Mouse (Mus musculus) Patski (cell line): ENCODE measurements around the gene Fntb. TPM values are rescaled to one million over a fixed set of nuclear protein-coding genes. Genes with fewer than 3 reads are reported as not detected.

Source experiments
- ATAC-seq: fragments of 100-300 bp; one replicate; pipeline ENCODE4 v1.8.0; 2021
- CTCF ChIA-PET: fragments of 350-600 bp; sonication (Branson Sonifier 250); formaldehyde crosslinking; loops from one replicate; lab custom pipeline; 2022; ENCODE audit warnings: inconsistent platforms; lab: Charles Lee
- POLR2A ChIA-PET: fragments of 350-600 bp; sonication (Branson Sonifier 250); formaldehyde crosslinking; loops from one replicate; lab custom pipeline; 2022; ENCODE audit warnings: antibody characterized with exemption, inconsistent platforms; lab: Charles Lee
- DNase-seq: peaks from one replicate; pipeline ENCODE4 v3.0.0-alpha.2; 2011; ENCODE audit warnings: low read depth, low spot score
- H3K27me3 ChIP-seq: fragments of 371-371 bp; one replicate; pipeline ENCODE4 v1.5.1; 2021
- CTCF ChIP-seq: fragments of 100-300 bp; IDR thresholded peaks from one replicate; pipeline ENCODE4 v1.5.1; 2021
- in situ Hi-C: fragments of 300-500 bp; cut with MboI; formaldehyde crosslinking; loops from 3 replicates; pipeline ENCODE4 v1.11.1; 2018; ENCODE audit warnings: low pct_unique_long_range_greater_than_20kb, mixed read lengths
- polyA plus RNA-seq: library from polyadenylated mRNA; unstranded; gene quantifications from one replicate; pipeline ENCODE4 v1.2.3, GENCODE M21; 2021

Gene Fntb
- polyA plus RNA-seq, 1 experiment from 2014 or later, result 12.9 TPM

DNA sequence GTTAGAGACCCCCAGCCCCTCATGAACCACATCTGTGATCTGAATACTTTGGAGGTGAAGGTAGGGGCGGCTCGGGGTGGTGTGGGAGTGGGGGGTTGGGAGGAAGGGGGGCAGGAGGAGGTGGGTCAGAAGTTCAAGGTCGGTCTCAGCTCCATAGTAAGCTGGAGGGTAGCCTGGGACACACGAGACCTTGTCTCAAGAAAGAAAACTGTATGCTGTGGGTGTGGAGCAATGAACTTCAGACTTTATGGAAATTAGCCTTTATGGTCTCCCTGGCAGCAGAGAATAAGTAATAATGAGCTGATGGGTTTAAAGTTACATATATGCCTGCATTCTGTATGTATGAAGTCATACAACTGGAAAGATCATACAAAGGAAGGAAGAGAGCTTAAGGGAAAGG lies 119.7 kb downstream of the Fntb start:
- TF ChIP-seq CTCF, result no peak
- H3K27me3 ChIP-seq, result no peaks in the 10 kb centered on the region
- in situ Hi-C loops, result no loop called here
- DNase-seq (no peak), ATAC-seq (no peak)
- POLR2A ChIA-PET, result interaction anchor here (0.7 kb wide), 1 partner anchor 15 kb away, joined by 3 read pairs; no protein-coding TSS in a partner anchor
- CTCF ChIA-PET, result interaction anchor here (1.1 kb wide), 1 partner anchor 48 kb away, joined by 3 read pairs; no protein-coding TSS in a partner anchor

DNA sequence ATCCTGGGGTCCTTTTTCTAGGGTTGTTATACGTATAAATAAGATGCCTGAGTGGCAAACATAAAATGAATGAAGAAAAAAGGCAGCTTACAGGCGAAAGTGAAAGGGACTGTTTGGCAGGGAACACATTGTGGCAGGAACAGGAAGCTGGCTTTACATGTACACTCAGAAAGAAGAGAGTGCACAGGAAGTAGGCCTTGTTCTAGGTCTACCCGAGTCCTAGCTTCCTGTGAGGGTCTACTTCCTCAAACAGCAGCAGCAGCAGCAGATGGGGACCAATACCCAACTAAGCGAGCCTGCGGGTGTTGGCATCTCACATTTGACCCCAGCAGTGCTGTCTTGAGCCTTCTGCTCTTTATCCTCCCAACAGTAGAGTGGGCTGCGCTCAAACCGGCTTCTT lies 121.4 kb downstream of the Fntb start:
- H3K27me3 ChIP-seq, result no peaks in the 10 kb centered on the region
- ChIA-PET POLR2A (no interaction called here), CTCF (no interaction called here)
- no peak for DNase-seq
- in situ Hi-C loops, result no loop called here
- ATAC-seq, result no peak
- no peak for TF ChIP-seq CTCF

DNA sequence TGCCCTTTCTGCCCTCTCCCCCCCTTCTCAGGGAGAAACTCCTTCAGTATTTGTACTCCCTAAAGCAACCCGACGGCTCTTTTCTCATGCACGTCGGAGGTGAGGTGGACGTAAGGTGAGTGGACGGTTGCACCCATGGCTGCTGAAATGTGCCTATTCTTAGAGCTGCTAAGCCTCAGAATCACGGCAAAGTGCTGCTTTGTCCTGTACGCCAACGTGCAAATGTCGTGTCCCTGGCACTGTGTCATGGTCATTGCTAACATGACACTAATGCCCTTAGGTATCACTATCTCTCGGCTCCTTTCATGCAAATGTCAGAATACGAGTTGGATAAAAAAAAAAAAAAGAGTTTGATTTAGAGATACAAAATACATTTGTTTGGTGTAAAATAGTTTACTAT lies 122.6 kb downstream of the Fntb start:
- no peak for ATAC-seq
- no peak for TF ChIP-seq CTCF
- ChIA-PET POLR2A (no interaction called here), CTCF (interaction anchor here (1.0 to 1.5 kb wide), 2 partner anchors 19 to 51 kb away, joined by 3 to 4 read pairs; no protein-coding TSS in a partner anchor)
- no peaks in the 10 kb centered on the region for H3K27me3 ChIP-seq
- no peak for DNase-seq
- in situ Hi-C loops, result no loop called here

DNA sequence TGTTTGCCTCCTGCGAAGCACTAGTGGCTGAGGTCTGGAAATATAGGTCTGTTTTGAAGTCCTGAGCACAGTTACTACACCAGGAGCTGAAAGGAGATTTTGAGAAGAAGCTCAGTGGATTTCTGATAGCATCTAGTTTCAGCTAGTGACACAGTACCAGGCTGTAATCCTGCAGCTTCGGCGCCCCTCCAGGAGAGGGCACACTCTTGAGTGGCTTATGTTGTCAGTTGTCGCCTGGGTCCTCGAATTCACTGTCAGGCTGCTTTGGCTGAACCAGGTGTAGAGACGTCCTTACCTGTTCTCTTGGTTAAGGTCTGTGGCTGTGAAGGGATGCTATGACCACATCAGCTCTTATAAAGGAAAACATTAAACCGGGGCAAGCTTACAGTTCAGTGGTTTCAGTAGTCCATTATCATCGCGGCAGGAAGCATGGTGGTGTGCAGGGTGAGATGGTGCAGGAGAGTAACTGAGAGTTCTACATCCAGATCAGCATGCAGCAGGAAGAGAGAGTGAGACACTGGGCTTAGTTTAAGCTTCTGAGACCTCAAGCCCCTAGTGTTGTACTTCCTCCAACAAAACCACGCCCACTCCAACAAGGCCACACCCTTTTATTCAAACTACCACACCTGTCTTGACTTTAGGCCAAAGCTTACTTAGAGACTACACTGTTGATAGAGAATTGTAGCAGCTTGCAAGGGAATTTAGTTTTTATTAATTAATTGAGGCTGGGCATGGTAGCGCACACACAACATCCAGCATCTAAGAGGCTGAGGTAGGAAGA lies 124.2 kb downstream of the Fntb start:
- ATAC-seq (no peak), DNase-seq (no peak)
- POLR2A ChIA-PET, result no interaction called here
- TF ChIP-seq CTCF, result no peak
- CTCF ChIA-PET, result no interaction called here
- in situ Hi-C loops, result no loop called here
- no peaks in the 10 kb centered on the region for H3K27me3 ChIP-seq

DNA sequence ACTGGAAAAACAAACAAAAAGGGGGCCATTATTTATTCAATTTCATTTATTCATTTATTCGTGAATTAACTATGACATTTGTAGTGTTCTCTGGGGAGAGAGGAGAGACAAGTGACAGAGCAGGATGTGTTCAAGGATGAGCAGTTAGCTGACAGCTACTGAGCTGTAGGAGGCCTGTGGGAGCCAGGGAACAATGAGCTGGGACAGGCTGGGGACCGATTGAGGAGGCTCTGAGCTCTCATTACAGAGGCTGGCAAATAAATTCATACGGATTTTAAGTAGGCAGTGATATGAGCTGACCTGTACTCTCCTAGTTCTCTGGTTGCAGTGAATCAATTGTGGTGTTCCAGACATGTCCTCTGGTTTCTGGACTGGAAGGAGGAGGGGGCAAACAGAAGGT lies 125.8 kb downstream of the Fntb start:
- ATAC-seq, result no peak
- TF ChIP-seq CTCF, result no peak
- no peak for DNase-seq
- ChIA-PET CTCF (interaction anchor here (1.4 kb wide), 1 partner anchor 54 kb away, joined by 4 read pairs; no protein-coding TSS in a partner anchor), POLR2A (no interaction called here)
- in situ Hi-C loops, result no loop called here
- no peaks in the 10 kb centered on the region for H3K27me3 ChIP-seq

DNA sequence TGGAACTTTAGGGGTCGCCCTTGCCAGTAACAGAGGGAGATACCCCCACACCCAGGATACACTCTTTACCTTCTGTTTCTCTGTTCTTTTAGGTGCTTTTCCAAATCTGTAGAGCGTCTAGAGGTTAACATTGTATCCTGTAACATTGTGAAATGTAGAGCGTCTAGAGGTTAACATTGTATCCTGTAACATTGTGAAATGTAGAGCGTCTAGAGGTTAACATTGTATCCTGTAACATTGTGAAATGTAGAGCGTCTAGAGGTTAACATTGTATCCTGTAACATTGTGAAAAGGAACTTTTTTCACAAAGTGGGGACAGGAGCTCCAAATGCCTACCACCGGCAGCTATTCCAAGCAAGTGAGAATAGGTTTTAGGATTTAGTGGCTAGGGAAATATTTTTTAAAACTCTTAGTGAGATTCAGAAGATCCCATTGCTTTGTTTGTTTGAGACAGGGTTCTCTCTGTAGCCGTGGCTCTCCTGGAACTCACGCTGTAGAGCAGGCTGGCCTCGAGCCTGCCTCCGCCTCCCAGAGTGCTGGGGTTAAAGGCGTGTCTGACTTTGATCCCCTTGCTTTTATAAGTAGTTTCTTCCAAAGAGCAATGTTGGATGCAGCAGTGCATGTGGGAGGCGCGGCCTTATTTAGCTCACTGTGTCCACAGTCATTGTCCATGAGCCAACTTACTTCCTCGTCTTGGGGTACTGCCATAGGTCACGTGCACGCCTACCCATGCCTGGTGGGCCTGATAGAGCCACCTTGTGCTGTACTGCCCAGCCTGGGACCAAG lies 127.7 kb downstream of the Fntb start:
- ATAC-seq (no peak), DNase-seq (no peak)
- no peaks in the 10 kb centered on the region for H3K27me3 ChIP-seq
- CTCF ChIA-PET, result interaction anchor here (0.9 kb wide), 1 partner anchor 13 kb away, joined by 4 read pairs; no protein-coding TSS in a partner anchor
- in situ Hi-C loops, result no loop called here
- POLR2A ChIA-PET, result no interaction called here
- no peak for TF ChIP-seq CTCF

DNA sequence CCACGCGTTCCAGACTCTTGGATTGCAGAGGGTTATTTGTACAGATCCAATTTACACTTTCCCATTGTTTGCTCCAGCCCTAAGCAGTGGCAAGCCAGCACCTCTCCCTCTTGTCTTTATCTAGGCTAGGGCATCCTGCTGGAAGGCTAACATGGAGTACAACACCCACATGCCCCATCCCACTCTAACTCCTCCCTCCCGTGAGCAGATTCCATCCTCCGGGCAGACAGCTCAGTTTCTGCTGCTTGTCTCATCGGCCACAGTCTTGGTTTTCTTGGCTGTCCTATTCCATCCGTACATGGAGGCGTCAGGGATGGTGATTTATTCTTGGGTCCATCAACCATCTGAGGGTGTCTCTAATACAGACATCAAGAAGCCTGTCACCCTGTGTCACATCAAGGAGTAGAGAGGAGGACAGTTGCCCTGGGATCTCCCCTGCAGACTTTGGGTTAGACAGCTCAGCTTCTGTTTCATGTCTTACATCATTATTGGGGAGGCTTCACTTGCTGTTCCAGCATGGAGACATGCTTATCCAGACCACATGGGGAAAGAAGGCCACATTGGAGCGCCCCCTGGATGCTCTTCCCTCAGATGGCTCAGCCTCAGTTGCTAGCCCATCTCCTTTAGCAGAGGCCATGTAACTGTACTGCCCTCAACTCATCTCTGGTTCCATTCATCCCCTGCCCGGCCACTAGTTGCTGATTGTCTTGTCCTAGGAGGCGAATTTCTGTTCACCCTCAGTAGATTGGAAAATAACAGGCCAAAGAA lies 129.6 kb downstream of the Fntb start:
- in situ Hi-C loops, result no loop called here
- ChIA-PET CTCF (interaction anchor here (1.2 kb wide), 1 partner anchor 16 kb away, joined by 3 read pairs; no protein-coding TSS in a partner anchor), POLR2A (no interaction called here)
- ATAC-seq (no peak), DNase-seq (no peak)
- no peak for TF ChIP-seq CTCF
- H3K27me3 ChIP-seq, result no peaks in the 10 kb centered on the region

DNA sequence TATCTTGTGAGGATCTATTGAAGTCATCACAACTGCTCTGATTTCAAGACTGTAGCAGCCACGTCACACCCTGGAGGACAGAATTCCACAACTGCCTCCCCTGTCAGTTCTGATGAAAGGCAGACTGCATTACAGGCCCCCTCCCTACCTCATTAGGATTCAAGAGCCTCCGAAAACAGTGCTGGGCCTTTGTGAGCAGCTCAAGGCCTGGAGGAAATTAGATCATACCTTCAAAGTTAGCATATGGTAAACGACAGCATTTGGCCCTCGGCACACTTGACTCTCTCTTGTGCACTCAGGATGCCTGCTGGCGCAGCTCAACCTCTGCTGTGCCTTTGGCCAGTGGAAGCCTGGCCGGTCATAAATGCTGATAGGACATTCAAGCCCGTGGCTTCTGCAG lies 130.4 kb downstream of the Fntb start:
- in situ Hi-C loops, result no loop called here
- no peaks in the 10 kb centered on the region for H3K27me3 ChIP-seq
- DNase-seq (no peak), ATAC-seq (no peak)
- ChIA-PET CTCF (no interaction called here), POLR2A (no interaction called here)
- TF ChIP-seq CTCF, result no peak

DNA sequence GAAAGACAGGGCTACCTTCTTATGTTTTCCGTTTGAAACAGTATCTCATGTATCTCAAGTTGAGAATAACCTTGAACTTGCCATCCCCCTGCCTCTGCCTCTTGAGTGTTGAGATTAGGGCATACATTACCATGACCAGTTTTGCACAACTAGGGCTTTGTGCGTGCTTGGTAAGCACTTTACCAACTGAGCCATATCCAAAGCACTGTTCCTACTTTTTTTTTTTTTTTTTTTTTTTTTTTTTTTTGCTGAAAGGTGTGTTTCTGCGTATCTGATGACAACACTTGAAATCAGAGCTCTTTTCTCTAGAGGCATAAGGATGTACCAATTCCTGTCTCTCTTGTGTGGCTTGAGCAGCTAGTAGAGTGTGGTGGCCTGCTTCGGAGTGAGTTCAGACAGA lies 131.2 kb downstream of the Fntb start:
- no peak for DNase-seq
- ATAC-seq, result no peak
- in situ Hi-C loops, result no loop called here
- TF ChIP-seq CTCF, result no peak
- ChIA-PET POLR2A (no interaction called here), CTCF (no interaction called here)
- H3K27me3 ChIP-seq, result no peaks in the 10 kb centered on the region

DNA sequence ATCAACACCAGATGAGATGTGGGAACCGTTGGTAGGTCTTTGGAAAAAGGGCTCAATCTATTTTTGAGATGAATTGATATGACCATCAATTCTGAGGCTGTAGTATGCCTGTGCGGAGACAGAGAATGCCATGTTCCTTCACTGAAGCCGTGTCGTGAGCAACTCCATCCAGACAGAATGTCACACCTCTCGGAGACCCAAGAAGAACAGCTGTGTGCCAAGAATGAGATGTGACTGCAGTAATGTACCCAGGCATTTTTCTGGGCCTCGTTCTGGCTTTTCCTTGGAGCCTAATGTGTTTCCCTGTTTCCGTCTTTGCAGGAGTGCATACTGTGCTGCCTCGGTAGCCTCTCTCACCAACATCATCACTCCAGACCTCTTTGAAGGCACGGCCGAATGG lies 131.6 kb downstream of the Fntb start:
- ChIA-PET POLR2A (no interaction called here), CTCF (no interaction called here)
- ATAC-seq (no peak), DNase-seq (no peak)
- no peaks in the 10 kb centered on the region for H3K27me3 ChIP-seq
- in situ Hi-C loops, result no loop called here
- no peak for TF ChIP-seq CTCF
